Mouse (Mus musculus) midbrain, embryonic 14.5 days (tissue): ENCODE results near the gene Ccdc74a. TPM values are rescaled to one million over a fixed set of nuclear protein-coding genes. Genes with fewer than 3 reads are reported as not detected.

Experiments used
- ATAC-seq: fragments of 200-750 bp; cut with Nextera tagmentation; 2 replicates; pipeline ENCODE4 v1.8.0; 2017; ENCODE audit warnings: moderate number of reproducible peaks, moderate library complexity; ENCODE audit not compliant: low FRiP score, low TSS enrichment
- DNase-seq: peaks from one replicate; pipeline ENCODE4 v3.0.0-alpha.2; 2015
- H3K27ac ChIP-seq: fragments of 300-500 bp; sonication (generic); replicated peaks from 2 replicates; pipeline ENCODE4 v1.5.1; 2014; ENCODE audit warnings: mild to moderate bottlenecking, low read depth, low read length, moderate library complexity
- H3K27me3 ChIP-seq: fragments of 300-500 bp; sonication (generic); 2 replicates; pipeline ENCODE4 v1.6.1; 2014; ENCODE audit warnings: low read length, control low read depth, mixed read lengths; ENCODE audit not compliant: control insufficient read depth, insufficient read depth
- H3K36me3 ChIP-seq: fragments of 300-500 bp; sonication (generic); 2 replicates; pipeline ENCODE4 v1.6.1; 2014; ENCODE audit warnings: low read length, control low read depth; ENCODE audit not compliant: control insufficient read depth, insufficient read depth
- H3K4me1 ChIP-seq: fragments of 300-500 bp; sonication (generic); 2 replicates; pipeline ENCODE4 v1.6.1; 2014; ENCODE audit warnings: mild to moderate bottlenecking, antibody characterized with exemption, low read length, control low read depth; ENCODE audit not compliant: control insufficient read depth, insufficient read depth
- H3K4me2 ChIP-seq: fragments of 300-500 bp; sonication (generic); 2 replicates; pipeline ENCODE4 v1.6.1; 2014; ENCODE audit warnings: mild to moderate bottlenecking, low read length, moderate library complexity
- H3K4me3 ChIP-seq: fragments of 300-500 bp; sonication (generic); replicated peaks from 2 replicates; pipeline ENCODE4 v1.5.1; 2014; ENCODE audit warnings: low read depth, low read length
- H3K9ac ChIP-seq: fragments of 300-500 bp; sonication (generic); replicated peaks from 2 replicates; pipeline ENCODE4 v1.6.1; 2014; ENCODE audit warnings: mild to moderate bottlenecking, low read length, moderate library complexity
- H3K9me3 ChIP-seq: fragments of 300-500 bp; sonication (generic); 2 replicates; pipeline ENCODE4 v1.6.1; 2016; ENCODE audit warnings: low read length, control low read depth, mixed read lengths; ENCODE audit not compliant: control insufficient read depth
- WGBS: fragments of 180-500 bp; shearing (Covaris S2); extraction: QIAGEN DNeasy Blood & Tissue Kit; methylation state at CpG from one replicate; pipeline ENCODE4 v1.1.7; 2014; 5-methylcytosine and 5-hydroxymethylcytosine counted together
- polyA plus RNA-seq: library from polyadenylated mRNA; unstranded; fragments of >200 nt; fragmentation: Nextera tagmentation; extraction: Ambion mirVana; gene quantifications from 2 replicates; pipeline ENCODE4 v1.2.1, GENCODE M21; 2014

Gene Ccdc74a
- polyA plus RNA-seq, 1 experiment from 2014 or later, result 9.4 TPM

- Histone ChIP-seq H3K4me2 (peak within 1 kb of the TSS; percentile 87), H3K9ac (peak within 1 kb of the TSS; percentile 83), H3K36me3 (peaks cover 27% of the 10 kb centered on the region), H3K4me1 (peaks cover 9% of the 10 kb centered on the region), H3K4me3 (peak within 1 kb of the TSS; percentile 92), H3K27ac (0 out of 2 replicates have a peak within 1 kb of the TSS, but pooled peaks have one; percentile 8), H3K9me3 (no peaks in the 10 kb centered on the region), H3K27me3 (no peaks in the 10 kb centered on the region)
- ATAC-seq (peak; percentile 69; the same call in 1 of the 2 replicates), DNase-seq (peak; percentile 95)
- WGBS, result 3% methylated on average over 60 of the region's 60 CpGs
Observed at GRCm38 (mm10) chr16:17619198-17620105, 26.8 kb upstream of the Ccdc74a start, which contains the start of gene Smpd4. Smpd4 (plus strand) TSS chr16:17619354.

- Histone ChIP-seq H3K9ac (no peak overlapping the region), H3K27me3 (no peaks in the 10 kb centered on the region), H3K4me3 (no peak overlapping the region), H3K9me3 (no peaks in the 10 kb centered on the region), H3K4me1 (peaks cover 9% of the 10 kb centered on the region), H3K36me3 (peaks cover 46% of the 10 kb centered on the region), H3K27ac (no peak overlapping the region), H3K4me2 (no peak overlapping the region)
- DNase-seq (no peak), ATAC-seq (no peak)
- WGBS, result 97% methylated on average over 1 of the region's 1 CpGs
Observed at GRCm38 (mm10) chr16:17621936-17622335, 24.3 kb upstream of the Ccdc74a start.

GRCm38 (mm10) chr16:17625488-17626268 lies 20.6 kb upstream of the Ccdc74a start:
- Histone ChIP-seq H3K9me3 (no peaks in the 10 kb centered on the region), H3K27me3 (no peaks in the 10 kb centered on the region), H3K4me2 (no peak overlapping the region), H3K4me3 (no peak overlapping the region), H3K9ac (no peak overlapping the region), H3K4me1 (no peaks in the 10 kb centered on the region; the same call in 1 of the 2 replicates), H3K27ac (no peak overlapping the region), H3K36me3 (peaks cover 79% of the 10 kb centered on the region)
- peak; percentile 77 for DNase-seq
- 70% methylated on average over 8 of the region's 8 CpGs for WGBS
- ATAC-seq, result no peak; the same call in 1 of the 2 replicates

- Histone ChIP-seq H3K4me1 (no peaks in the 10 kb centered on the region), H3K9me3 (no peaks in the 10 kb centered on the region), H3K9ac (no peak overlapping the region), H3K4me2 (no peak overlapping the region), H3K4me3 (no peak overlapping the region), H3K27me3 (no peaks in the 10 kb centered on the region), H3K36me3 (peaks cover 82% of the 10 kb centered on the region), H3K27ac (no peak overlapping the region)
- no peak for DNase-seq
- WGBS, result 97% methylated on average over 5 of the region's 5 CpGs
- ATAC-seq, result no peak
Observed at GRCm38 (mm10) chr16:17626269-17626555, 20.1 kb upstream of the Ccdc74a start.

GRCm38 (mm10) chr16:17632580-17632979 lies 13.7 kb upstream of the Ccdc74a start:
- no peaks in the 10 kb centered on the region for H3K27me3 ChIP-seq
- H3K4me1 ChIP-seq, result no peaks in the 10 kb centered on the region
- H3K4me2 ChIP-seq, result no peak overlapping the region
- H3K36me3 ChIP-seq, result peaks cover 56% of the 10 kb centered on the region
- DNase-seq (no peak), ATAC-seq (no peak)
- no peak overlapping the region for H3K9ac ChIP-seq
- H3K27ac ChIP-seq, result no peak overlapping the region
- no peaks in the 10 kb centered on the region for H3K9me3 ChIP-seq
- no peak overlapping the region for H3K4me3 ChIP-seq
- WGBS, result 95% methylated on average over 2 of the region's 2 CpGs

GRCm38 (mm10) chr16:17633481-17634181 lies 12.6 kb upstream of the Ccdc74a start:
- Histone ChIP-seq H3K36me3 (peaks cover 54% of the 10 kb centered on the region), H3K4me3 (no peak overlapping the region), H3K9me3 (no peaks in the 10 kb centered on the region), H3K27ac (no peak overlapping the region), H3K9ac (no peak overlapping the region), H3K4me2 (no peak overlapping the region), H3K27me3 (no peaks in the 10 kb centered on the region), H3K4me1 (no peaks in the 10 kb centered on the region)
- no peak for DNase-seq
- ATAC-seq, result no peak
- WGBS, result 77% methylated on average over 8 of the region's 8 CpGs

GRCm38 (mm10) chr16:17636904-17637303 lies 9.4 kb upstream of the Ccdc74a start:
- DNase-seq (no peak), ATAC-seq (no peak)
- Histone ChIP-seq H3K27ac (no peak overlapping the region), H3K27me3 (no peaks in the 10 kb centered on the region), H3K4me3 (no peak overlapping the region), H3K36me3 (peaks cover 59% of the 10 kb centered on the region), H3K9me3 (no peaks in the 10 kb centered on the region), H3K4me1 (no peaks in the 10 kb centered on the region), H3K4me2 (no peak overlapping the region), H3K9ac (no peak overlapping the region)
- 85% methylated on average over 2 of the region's 2 CpGs for WGBS

- peaks cover 58% of the 10 kb centered on the region for H3K36me3 ChIP-seq
Observed at GRCm38 (mm10) chr16:17637610-17638009, 8.7 kb upstream of the Ccdc74a start.

More at GRCm38 (mm10) chr16:17637610-17638009, 8.7 kb upstream of the Ccdc74a start:
- no peak overlapping the region for H3K4me3 ChIP-seq
- no peaks in the 10 kb centered on the region for H3K27me3 ChIP-seq
- H3K4me2 ChIP-seq, result no peak overlapping the region
- no peaks in the 10 kb centered on the region for H3K9me3 ChIP-seq
- H3K9ac ChIP-seq, result no peak overlapping the region
- H3K27ac ChIP-seq, result no peak overlapping the region
- WGBS, result 82% methylated on average over 2 of the region's 2 CpGs
- DNase-seq (no peak), ATAC-seq (no peak)
- no peaks in the 10 kb centered on the region for H3K4me1 ChIP-seq
